Mouse (Mus musculus) Patski (cell line): ENCODE measurements around the gene Rab3a. TPM values are rescaled to one million over a fixed set of nuclear protein-coding genes. Genes with fewer than 3 reads are reported as not detected.

ENCODE experiments used
- ATAC-seq: fragments of 100-300 bp; one replicate; pipeline ENCODE4 v1.8.0; 2021
- CTCF ChIA-PET: fragments of 350-600 bp; sonication (Branson Sonifier 250); formaldehyde crosslinking; loops from one replicate; lab custom pipeline; 2022; ENCODE audit warnings: inconsistent platforms; lab: Charles Lee
- POLR2A ChIA-PET: fragments of 350-600 bp; sonication (Branson Sonifier 250); formaldehyde crosslinking; loops from one replicate; lab custom pipeline; 2022; ENCODE audit warnings: antibody characterized with exemption, inconsistent platforms; lab: Charles Lee
- DNase-seq: peaks from one replicate; pipeline ENCODE4 v3.0.0-alpha.2; 2011; ENCODE audit warnings: low read depth, low spot score
- H3K27me3 ChIP-seq: fragments of 371-371 bp; one replicate; pipeline ENCODE4 v1.5.1; 2021
- CTCF ChIP-seq: fragments of 100-300 bp; IDR thresholded peaks from one replicate; pipeline ENCODE4 v1.5.1; 2021
- in situ Hi-C: fragments of 300-500 bp; cut with MboI; formaldehyde crosslinking; loops from 3 replicates; pipeline ENCODE4 v1.11.1; 2018; ENCODE audit warnings: low pct_unique_long_range_greater_than_20kb, mixed read lengths
- polyA plus RNA-seq: library from polyadenylated mRNA; unstranded; gene quantifications from one replicate; pipeline ENCODE4 v1.2.3, GENCODE M21; 2021

Rab3a gene
- polyA plus RNA-seq, 1 experiment from 2014 or later: 35.0 TPM

DNA sequence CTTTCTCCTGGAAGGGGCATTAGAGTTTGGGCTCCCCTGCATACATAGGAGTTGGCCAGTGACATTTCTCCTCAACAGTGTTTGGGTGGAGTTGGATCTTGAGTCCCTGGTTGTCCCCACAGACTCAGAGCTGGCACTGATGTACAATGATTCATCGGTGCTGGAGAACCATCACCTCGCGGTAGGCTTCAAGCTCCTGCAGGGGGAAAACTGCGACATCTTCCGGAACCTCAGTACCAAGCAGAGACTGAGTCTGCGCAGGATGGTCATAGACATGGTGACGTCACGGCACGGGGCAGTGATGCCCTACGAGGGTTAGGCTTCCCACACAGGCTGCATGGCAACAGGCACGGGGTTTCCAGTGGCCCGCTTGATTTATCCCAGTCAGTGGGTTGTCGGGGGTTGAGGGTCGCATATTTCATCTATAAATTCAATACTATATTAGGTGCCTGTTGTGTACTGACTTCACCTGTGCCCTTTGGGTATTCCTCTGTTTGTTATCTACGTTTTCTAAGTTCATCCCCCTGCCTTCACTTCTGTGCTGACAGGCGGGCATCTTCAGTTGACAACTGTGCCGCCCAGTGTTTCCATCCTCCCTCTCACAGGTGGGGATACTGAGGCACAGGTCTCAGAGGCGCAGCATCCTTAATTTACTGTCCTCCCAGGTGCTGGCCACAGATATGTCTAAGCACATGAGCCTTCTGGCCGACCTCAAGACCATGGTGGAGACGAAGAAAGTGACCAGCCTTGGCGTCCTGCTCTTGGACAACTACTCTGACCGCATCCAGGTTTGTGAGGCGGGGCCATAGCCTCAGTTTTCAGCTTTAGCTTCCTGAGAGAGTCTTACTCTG lies 6.0 kb upstream of the Rab3a start:
- POLR2A ChIA-PET: no interaction called here
- in situ Hi-C loops: no loop called here
- no peaks in the 10 kb centered on the region for H3K27me3 ChIP-seq

DNA sequence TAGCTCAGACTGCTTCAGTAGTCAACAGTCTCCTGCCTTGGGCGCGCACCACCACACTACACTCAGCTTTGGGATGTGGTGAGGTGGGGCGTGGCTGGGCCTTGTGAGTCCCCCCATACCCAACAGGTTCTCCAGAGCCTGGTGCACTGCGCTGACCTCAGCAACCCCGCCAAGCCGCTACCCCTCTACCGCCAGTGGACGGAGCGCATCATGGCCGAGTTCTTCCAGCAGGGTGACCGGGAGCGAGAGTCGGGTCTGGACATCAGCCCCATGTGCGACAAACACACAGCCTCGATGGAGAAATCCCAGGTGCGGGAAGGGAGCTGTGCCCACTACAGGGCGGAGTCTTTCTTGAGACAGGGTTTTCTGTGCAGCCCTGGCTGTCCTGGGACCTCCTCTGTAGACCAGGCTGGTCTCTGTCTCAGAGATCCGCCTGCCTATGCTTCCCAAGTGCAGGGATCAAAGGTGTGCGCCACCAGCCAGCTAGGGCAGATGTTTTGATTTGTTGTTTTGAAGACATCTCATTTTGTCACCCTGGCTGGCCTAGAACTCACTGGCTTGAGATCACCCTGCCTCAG lies 5.3 kb upstream of the Rab3a start:
- in situ Hi-C loops: no loop called here
- ChIA-PET POLR2A (no interaction called here), CTCF (no interaction called here)
- no peak for TF ChIP-seq CTCF
- no peaks in the 10 kb centered on the region for H3K27me3 ChIP-seq
- ATAC-seq: no peak
- DNase-seq: no peak

More for the DNA sequence above, 6.0 kb upstream of the Rab3a start:
- TF ChIP-seq CTCF: no peak
- CTCF ChIA-PET: interaction anchor here (1.3 kb wide), 1 partner anchor 76 kb away, joined by 3 read pairs; the partner anchor contains the start of gene Lsm4
- ATAC-seq: no peak
- no peak for DNase-seq

DNA sequence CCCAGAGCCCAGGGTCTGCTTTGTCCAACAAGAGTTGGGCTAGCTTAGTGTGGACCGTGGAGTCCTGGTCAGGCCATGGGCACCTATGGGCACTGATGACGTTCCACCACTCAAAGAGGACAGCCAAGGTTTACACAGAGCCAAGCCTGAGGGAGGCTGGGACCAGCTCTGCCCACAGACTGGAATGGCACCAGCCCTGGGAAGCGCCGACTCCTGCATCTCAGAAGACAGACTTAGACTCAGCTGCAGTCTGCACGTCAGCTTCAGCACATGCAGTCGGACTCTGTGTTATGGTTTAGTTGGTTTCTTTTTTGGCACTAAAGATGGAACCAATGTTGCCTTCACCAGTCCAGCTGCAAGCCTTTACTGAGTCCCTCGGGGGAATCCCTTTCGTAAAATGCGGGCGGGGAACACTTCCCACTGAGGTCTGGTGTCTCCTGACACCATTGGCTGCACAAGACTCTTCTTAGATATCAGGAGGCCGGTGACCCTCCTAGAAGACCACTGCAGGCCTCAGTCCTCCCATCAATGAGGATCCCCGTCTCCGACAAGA lies 4.3 kb upstream of the Rab3a start:
- ATAC-seq (no peak), DNase-seq (no peak)
- CTCF ChIA-PET: no interaction called here
- POLR2A ChIA-PET: no interaction called here
- in situ Hi-C loops: loop anchor here (5.0 kb wide), 1 partner anchor 33 kb away; the partner anchor contains the start of gene Gm3336
- no peak for TF ChIP-seq CTCF
- H3K27me3 ChIP-seq: no peaks in the 10 kb centered on the region

DNA sequence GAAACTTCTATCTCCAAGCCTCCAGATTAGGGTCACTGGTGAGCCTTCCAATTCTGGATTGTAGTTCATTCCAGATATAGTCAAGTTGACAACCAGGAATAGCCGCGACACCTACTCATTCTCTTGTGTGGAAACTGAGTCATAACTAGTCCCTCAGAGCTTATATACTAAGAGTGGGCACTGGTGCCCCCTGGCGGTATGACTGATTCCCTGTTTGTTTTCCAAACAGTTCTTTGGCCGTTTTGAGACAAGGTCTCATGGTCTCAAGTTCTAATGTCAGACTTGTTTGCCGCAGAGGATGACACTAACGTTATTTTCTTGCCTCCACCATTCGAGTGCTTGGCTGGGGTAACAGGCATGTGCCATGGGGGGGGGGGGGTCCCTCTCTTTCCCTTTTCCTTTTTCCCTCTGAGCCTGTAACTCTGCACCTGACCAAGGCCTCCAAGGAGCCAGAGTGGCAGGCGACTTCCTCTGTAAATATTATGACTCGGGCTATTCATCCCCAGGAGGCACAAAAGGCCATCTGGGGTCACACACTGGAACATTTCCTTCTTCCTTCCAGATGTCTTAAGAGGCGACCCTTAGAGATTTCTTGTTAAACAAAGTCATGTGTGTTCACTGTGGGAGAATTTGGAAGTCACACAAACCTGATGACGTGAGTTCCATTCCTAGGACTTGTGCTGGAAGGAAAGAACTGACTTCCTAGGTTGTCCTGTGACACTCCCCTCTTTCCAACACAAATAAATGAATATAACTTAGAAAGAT lies 2.3 kb upstream of the Rab3a start:
- CTCF ChIA-PET: interaction anchor here (0.9 to 2.3 kb wide), 4 partner anchors 10 to 37 kb away, joined by 3 to 9 read pairs (median 6); partner anchors contain the start of genes Gm3336 and Mpv17l2

DNA sequence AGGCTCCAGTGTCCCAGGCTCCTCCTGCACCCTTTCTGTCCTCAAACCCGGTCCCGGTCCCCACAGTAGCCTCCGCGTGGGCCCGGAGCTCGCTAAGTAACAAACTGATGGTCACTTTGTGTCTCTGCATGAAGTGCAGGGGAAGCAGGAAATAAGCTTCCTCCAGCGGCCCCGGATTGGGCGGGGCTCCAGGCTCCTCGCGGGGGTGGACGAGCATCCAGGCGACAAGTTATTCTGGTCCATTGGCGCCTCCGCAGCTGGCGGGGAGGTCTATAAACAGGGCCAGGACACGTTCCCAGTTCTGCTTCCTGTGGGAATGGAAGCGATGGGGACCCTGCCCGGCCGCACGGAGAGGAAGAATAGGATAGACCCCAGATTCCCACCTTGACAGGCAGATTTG lies 1.3 kb upstream of the Rab3a start:
- ATAC-seq (no peak), DNase-seq (no peak)
- in situ Hi-C loops: loop anchor here (5.0 kb wide), 1 partner anchor 36 kb away; the partner anchor contains the start of gene Gm3336
- POLR2A ChIA-PET: interaction anchor here (1.2 kb wide), 1 partner anchor 31 kb away, joined by 4 read pairs; no protein-coding TSS in a partner anchor
- no peaks in the 10 kb centered on the region for H3K27me3 ChIP-seq
- CTCF ChIA-PET: interaction anchor here (0.8 to 2.1 kb wide), 4 partner anchors 9 to 35 kb away, joined by 3 to 9 read pairs (median 4); partner anchors contain the start of genes Gm3336, Mpv17l2 and Pde4c
- no peak for TF ChIP-seq CTCF

More for the DNA sequence above, 2.3 kb upstream of the Rab3a start:
- in situ Hi-C loops: loop anchor here (5.0 kb wide), 1 partner anchor 35 kb away; the partner anchor contains the start of gene Gm3336
- H3K27me3 ChIP-seq: no peaks in the 10 kb centered on the region
- no peak for TF ChIP-seq CTCF
- POLR2A ChIA-PET: no interaction called here
- DNase-seq: no peak
- ATAC-seq: no peak

DNA sequence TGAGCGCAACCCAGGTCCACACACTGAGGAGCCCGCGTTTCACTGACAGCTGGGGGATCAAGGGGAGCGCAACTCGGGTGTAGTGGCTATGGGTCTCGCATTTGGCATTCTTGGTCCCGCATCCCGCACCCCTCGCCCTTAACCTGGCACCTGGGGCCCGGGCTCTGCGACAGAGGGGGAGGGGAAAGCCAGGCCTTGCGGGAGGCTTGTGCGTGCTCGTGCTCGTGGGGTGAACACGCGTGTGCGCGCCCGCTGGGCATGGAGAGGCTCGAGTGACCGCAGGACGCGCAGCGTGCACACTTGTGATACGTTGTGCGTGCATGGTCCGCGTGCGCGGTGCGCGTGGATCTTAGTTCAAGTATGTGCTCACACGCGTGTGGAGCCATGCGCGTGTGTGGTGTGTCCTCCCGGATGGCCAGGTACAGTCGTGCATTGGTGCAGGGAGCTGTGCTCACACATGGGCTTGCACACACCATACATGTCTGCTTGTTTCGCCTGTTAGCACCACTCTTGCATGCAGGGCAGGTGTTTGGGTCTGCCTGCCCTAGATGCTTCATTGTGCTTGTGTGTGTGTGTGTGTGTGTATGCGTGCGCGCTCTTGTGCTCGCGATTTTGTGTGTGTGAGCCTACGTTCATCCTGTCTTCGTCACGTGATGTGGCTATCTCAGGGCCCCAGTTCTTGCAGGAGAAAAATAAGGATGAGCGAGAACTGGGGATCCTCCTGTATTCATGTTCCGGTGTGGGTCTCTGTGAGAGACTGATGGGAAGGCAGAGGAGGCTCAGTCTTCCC lies 587 bp downstream of the Rab3a start:
- ChIA-PET CTCF (interaction anchor here (1.0 to 3.5 kb wide), 3 partner anchors 13 to 37 kb away, joined by 3 to 15 read pairs (median 4); partner anchors contain the start of gene Gm3336), POLR2A (interaction anchor here (0.5 to 0.6 kb wide), 2 partner anchors 11 to 14 kb away, joined by 3 to 4 read pairs; no protein-coding TSS in a partner anchor)
- no peak for DNase-seq
- ATAC-seq: no peak
- in situ Hi-C loops: loop anchor here (5.0 kb wide), 1 partner anchor 38 kb away; the partner anchor contains the start of gene Gm3336
- no peaks in the 10 kb centered on the region for H3K27me3 ChIP-seq
- TF ChIP-seq CTCF: no peak

DNA sequence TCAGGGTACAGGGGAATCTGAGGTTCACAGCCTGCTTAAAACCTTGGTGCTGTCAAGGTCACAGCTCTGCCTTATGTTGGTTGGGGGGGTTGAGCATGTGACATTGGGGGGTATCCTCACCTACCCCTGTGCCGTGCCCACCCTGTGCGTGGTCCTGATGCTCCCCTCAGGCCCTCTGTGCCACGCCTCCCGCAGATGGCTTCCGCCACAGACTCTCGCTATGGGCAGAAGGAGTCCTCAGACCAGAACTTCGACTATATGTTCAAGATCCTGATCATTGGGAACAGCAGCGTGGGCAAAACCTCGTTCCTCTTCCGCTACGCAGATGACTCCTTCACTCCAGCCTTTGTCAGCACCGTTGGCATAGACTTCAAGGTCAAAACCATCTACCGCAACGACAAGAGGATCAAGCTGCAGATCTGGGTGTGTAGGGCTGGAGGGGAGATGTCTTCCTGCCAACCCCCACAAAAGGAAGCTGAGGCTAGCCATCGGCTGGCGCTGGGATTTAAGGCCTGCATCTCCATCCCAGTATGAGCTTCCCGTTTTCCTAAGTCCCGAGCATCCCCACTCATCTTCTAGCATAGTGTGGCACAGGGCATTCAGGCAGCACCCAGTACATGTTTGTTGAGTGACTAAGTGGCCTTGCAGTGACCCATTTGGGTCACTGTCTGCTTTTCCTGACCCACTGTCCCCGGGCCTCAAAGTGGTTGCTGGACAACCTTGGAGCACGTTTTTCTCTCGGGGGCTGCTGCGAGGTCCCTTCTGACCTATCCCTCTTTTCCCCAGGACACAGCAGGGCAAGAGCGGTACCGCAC lies 1.4 kb downstream of the Rab3a start:
- ATAC-seq (no peak), DNase-seq (no peak)
- ChIA-PET CTCF (interaction anchor here (1.9 to 3.5 kb wide), 2 partner anchors 13 to 37 kb away, joined by 5 to 15 read pairs; partner anchors contain the start of gene Gm3336), POLR2A (interaction anchor here (0.6 to 1.1 kb wide), 3 partner anchors 10 to 36 kb away, joined by 3 read pairs; no protein-coding TSS in a partner anchor)
- H3K27me3 ChIP-seq: no peaks in the 10 kb centered on the region
- TF ChIP-seq CTCF: no peak
- in situ Hi-C loops: no loop called here

DNA sequence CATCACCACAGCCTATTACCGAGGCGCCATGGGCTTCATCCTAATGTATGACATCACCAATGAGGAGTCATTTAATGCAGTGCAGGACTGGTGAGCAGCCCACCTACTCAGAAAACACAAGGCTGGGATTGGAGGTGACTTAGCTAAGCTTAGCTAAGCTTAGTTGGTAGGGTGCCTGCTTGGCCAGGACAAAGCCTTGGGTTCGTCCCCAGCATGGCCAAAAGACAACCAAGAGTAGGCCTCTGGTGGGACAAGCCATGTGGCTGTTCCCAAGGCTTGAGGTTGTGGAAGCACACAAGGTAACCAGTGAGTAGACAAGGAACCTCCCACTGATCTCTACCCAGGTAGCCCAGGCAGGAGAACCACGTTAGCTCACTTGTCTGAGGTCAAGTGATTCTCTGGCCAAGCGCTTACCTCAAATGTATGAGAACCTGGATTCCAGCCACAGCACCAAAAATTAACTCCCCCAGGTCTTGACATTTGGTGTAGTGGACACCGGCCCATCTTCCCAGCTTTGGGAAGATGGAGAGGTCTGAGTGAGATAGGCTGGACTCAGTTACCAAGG lies 2.1 kb downstream of the Rab3a start:
- ATAC-seq (no peak), DNase-seq (no peak)
- no peak for TF ChIP-seq CTCF
- in situ Hi-C loops: no loop called here
- no peaks in the 10 kb centered on the region for H3K27me3 ChIP-seq
- ChIA-PET POLR2A (interaction anchor here (1.0 to 1.1 kb wide), 2 partner anchors 10 to 37 kb away, joined by 3 read pairs; no protein-coding TSS in a partner anchor), CTCF (interaction anchor here (1.9 to 3.5 kb wide), 2 partner anchors 12 to 38 kb away, joined by 5 to 15 read pairs; partner anchors contain the start of gene Gm3336)
